Mouse (Mus musculus) heart, embryonic 14.5 days (tissue): ENCODE measurements around the gene Hmgxb4. TPM values are rescaled to one million over a fixed set of nuclear protein-coding genes. Genes with fewer than 3 reads are reported as not detected.

Experiments used
- ATAC-seq: fragments of 200-750 bp; cut with Nextera tagmentation; 2 replicates; pipeline ENCODE4 v1.8.0; 2017; ENCODE audit warnings: low read depth, moderate TSS enrichment; ENCODE audit not compliant: insufficient number of reproducible peaks, insufficient read depth, low FRiP score
- H3K27ac ChIP-seq, 2 experiments: fragments of 200-500 bp in 1 of 2; fragments of 300-500 bp in 1 of 2; sonication (generic) in 1 of 2; replicated peaks in 1 of 2; 2 replicates each; pipeline ENCODE4 v1.5.1; 2012 to 2014; ENCODE audit warnings: low read depth in 2 of 2, low read length in 2 of 2, control low read depth in 1 of 2, mild to moderate bottlenecking in 1 of 2, mixed read lengths in 1 of 2; ENCODE audit not compliant: control insufficient read depth in 1 of 2, insufficient read depth in 1 of 2
- H3K27me3 ChIP-seq: fragments of 300-500 bp; sonication (generic); 2 replicates; pipeline ENCODE4 v1.6.1; 2014; ENCODE audit warnings: mild to moderate bottlenecking, low read length, control low read depth; ENCODE audit not compliant: control insufficient read depth, insufficient read depth
- H3K36me3 ChIP-seq: fragments of 300-500 bp; sonication (generic); 2 replicates; pipeline ENCODE4 v1.6.1; 2014; ENCODE audit warnings: mild to moderate bottlenecking, control low read depth, low read length, mixed read lengths; ENCODE audit not compliant: control insufficient read depth, insufficient read depth
- H3K4me1 ChIP-seq, 2 experiments: fragments of 200-500 bp in 1 of 2; fragments of 300-500 bp in 1 of 2; sonication (generic) in 1 of 2; 2 replicates each; pipeline ENCODE4 v1.6.1; 2012 to 2014; ENCODE audit warnings: low read length in 2 of 2, control low read depth in 1 of 2, mixed read lengths in 1 of 2; ENCODE audit not compliant: control insufficient read depth in 2 of 2, insufficient read depth in 2 of 2
- H3K4me2 ChIP-seq: fragments of 300-500 bp; sonication (generic); 2 replicates; pipeline ENCODE4 v1.6.1; 2014; ENCODE audit warnings: mild to moderate bottlenecking, low read length
- H3K4me3 ChIP-seq, 2 experiments: fragments of 200-500 bp in 1 of 2; fragments of 300-500 bp in 1 of 2; sonication (generic) in 1 of 2; 2 replicates each; pipeline ENCODE4 v1.5.1; 2012 to 2014; ENCODE audit warnings: low read length in 2 of 2, mild to moderate bottlenecking in 2 of 2, control low read depth in 1 of 2, low read depth in 1 of 2, moderate library complexity in 1 of 2; ENCODE audit not compliant: control insufficient read depth in 1 of 2, insufficient read depth in 1 of 2
- H3K9ac ChIP-seq: fragments of 300-500 bp; sonication (generic); 2 replicates; pipeline ENCODE4 v1.6.1; 2014; ENCODE audit warnings: mild to moderate bottlenecking, low read length
- H3K9me3 ChIP-seq: fragments of 300-500 bp; sonication (generic); 2 replicates; pipeline ENCODE4 v1.6.1; 2016; ENCODE audit warnings: low read length, control low read depth; ENCODE audit not compliant: control insufficient read depth
- whole genome bisulfite sequencing: fragments of 180-500 bp; shearing (Covaris S2); extraction: QIAGEN DNeasy Blood & Tissue Kit; methylation state at CpG from one replicate; pipeline ENCODE4 v1.1.7; 2014; 5-methylcytosine and 5-hydroxymethylcytosine counted together
- polyA plus RNA-seq: library from polyadenylated mRNA; unstranded; fragments of >200 nt; fragmentation: Nextera tagmentation; extraction: Ambion mirVana; gene quantifications from 2 replicates; pipeline ENCODE4 v1.2.1, GENCODE M21; 2014

The Hmgxb4 gene
- polyA plus RNA-seq, 1 experiment from 2014 or later, result 25.7 TPM

GRCm38 (mm10) chr8:74993475-74994451, 607 bp downstream of the Hmgxb4 start:
- H3K27ac ChIP-seq, result peak overlapping the region; percentile 57 to 95
- peak overlapping the region; percentile 76 for H3K4me2 ChIP-seq
- peak overlapping the region; percentile 99 for H3K9ac ChIP-seq
- ATAC-seq, result peak; percentile 89
- H3K27me3 ChIP-seq, result no peaks in the 10 kb centered on the region
- H3K4me3 ChIP-seq, result peak overlapping the region; percentile 87 to 94
- H3K4me1 ChIP-seq, result peaks cover 3 to 9% of the 10 kb centered on the region in 2 experiments; a peak in 3 of 4 replicates
- H3K36me3 ChIP-seq, result peaks cover 6% of the 10 kb centered on the region
- H3K9me3 ChIP-seq, result no peaks in the 10 kb centered on the region
- WGBS, result under 1% methylated on average over 73 of the region's 111 CpGs

GRCm38 (mm10) chr8:74994540-74994939, 1.4 kb downstream of the Hmgxb4 start:
- peaks cover 14% of the 10 kb centered on the region for H3K36me3 ChIP-seq
- WGBS, result 9% methylated on average over 7 of the region's 7 CpGs
- peaks cover 3 to 9% of the 10 kb centered on the region in 2 experiments; a peak in 3 of 4 replicates for H3K4me1 ChIP-seq
- H3K27ac ChIP-seq, result peak overlapping the region in 1 of 2 experiments; percentile 95; a peak in 1 of 4 replicates
- peak overlapping the region; percentile 99 for H3K9ac ChIP-seq
- no peak for ATAC-seq
- no peaks in the 10 kb centered on the region for H3K9me3 ChIP-seq
- peak overlapping the region; percentile 76 for H3K4me2 ChIP-seq
- no peaks in the 10 kb centered on the region for H3K27me3 ChIP-seq
- H3K4me3 ChIP-seq, result peak overlapping the region; percentile 87 to 94

DNA sequence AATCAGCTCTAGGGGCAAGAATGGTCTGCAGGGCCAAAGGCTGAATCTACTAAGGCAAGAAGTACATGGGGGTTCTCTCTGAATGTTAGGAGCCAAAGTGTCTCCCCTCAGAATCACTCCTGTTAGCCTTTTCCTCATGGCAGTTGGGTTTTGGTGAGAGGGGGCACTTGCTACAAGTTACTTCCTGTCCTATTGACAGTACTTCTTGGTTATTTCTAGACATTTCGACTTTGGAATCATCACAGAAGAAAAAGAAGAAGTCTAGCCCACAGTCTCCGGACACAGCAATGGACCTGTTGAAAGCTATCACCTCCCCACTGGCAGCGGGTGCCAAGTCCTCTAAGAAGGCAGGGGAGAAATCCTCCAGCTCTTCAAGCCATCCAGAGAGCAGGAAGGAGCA, 7.3 kb downstream of the Hmgxb4 start:
- no peak overlapping the region for H3K27ac ChIP-seq
- no peak overlapping the region for H3K4me3 ChIP-seq
- peaks cover 65% of the 10 kb centered on the region for H3K36me3 ChIP-seq
- no peak overlapping the region for H3K4me2 ChIP-seq
- no peak overlapping the region for H3K9ac ChIP-seq
- no peak for ATAC-seq
- H3K4me1 ChIP-seq, result no peaks in the 10 kb centered on the region
- no peaks in the 10 kb centered on the region for H3K27me3 ChIP-seq
- H3K9me3 ChIP-seq, result no peaks in the 10 kb centered on the region
- WGBS, result 82% methylated on average over 3 of the region's 3 CpGs

GRCm38 (mm10) chr8:75008826-75009225, 15.7 kb downstream of the Hmgxb4 start:
- Histone ChIP-seq H3K4me3 (no peak overlapping the region), H3K27me3 (no peaks in the 10 kb centered on the region), H3K9me3 (no peaks in the 10 kb centered on the region), H3K27ac (no peak overlapping the region), H3K9ac (no peak overlapping the region), H3K4me2 (no peak overlapping the region), H3K36me3 (peaks cover 53% of the 10 kb centered on the region), H3K4me1 (peaks cover 0 to 4% of the 10 kb centered on the region in 2 experiments; a peak in 2 of 4 replicates)
- ATAC-seq, result no peak
- 85% methylated on average over 2 of the region's 2 CpGs for WGBS

- Histone ChIP-seq H3K4me1 (peaks cover 6 to 18% of the 10 kb centered on the region in 2 experiments), H3K4me3 (no peak overlapping the region), H3K36me3 (peaks cover 31% of the 10 kb centered on the region), H3K9ac (no peak overlapping the region), H3K27me3 (no peaks in the 10 kb centered on the region), H3K4me2 (no peak overlapping the region), H3K9me3 (no peaks in the 10 kb centered on the region), H3K27ac (no peak overlapping the region)
- no peak for ATAC-seq
- 44% methylated on average over 2 of the region's 2 CpGs for WGBS
These were observed 20.4 kb downstream of the Hmgxb4 start for GRCm38 (mm10) chr8:75013557-75013956.

- Histone ChIP-seq H3K4me1 (peaks cover 8 to 20% of the 10 kb centered on the region in 2 experiments), H3K9me3 (no peaks in the 10 kb centered on the region), H3K27me3 (no peaks in the 10 kb centered on the region), H3K9ac (no peak overlapping the region), H3K27ac (no peak overlapping the region), H3K36me3 (peaks cover 27% of the 10 kb centered on the region), H3K4me3 (no peak overlapping the region), H3K4me2 (no peak overlapping the region)
- 55% methylated on average over 3 of the region's 3 CpGs for WGBS
- ATAC-seq, result no peak
These were observed 20.8 kb downstream of the Hmgxb4 start for GRCm38 (mm10) chr8:75013964-75014363.

- Histone ChIP-seq H3K4me1 (peaks cover 8 to 20% of the 10 kb centered on the region in 2 experiments), H3K4me3 (no peak overlapping the region), H3K9ac (no peak overlapping the region), H3K36me3 (peaks cover 24% of the 10 kb centered on the region), H3K27ac (no peak overlapping the region), H3K27me3 (no peaks in the 10 kb centered on the region), H3K4me2 (no peak overlapping the region), H3K9me3 (no peaks in the 10 kb centered on the region)
- no peak for ATAC-seq
- WGBS, result 69% methylated on average over 2 of the region's 2 CpGs
These were observed 22.8 kb downstream of the Hmgxb4 start for GRCm38 (mm10) chr8:75015981-75016380.
